In genomic region chr11:52272619-52273018, GRCm38 (mm10) we compare ENCODE assay signal across 16 mouse cellular contexts. TPM values are rescaled to one million over a fixed set of nuclear protein-coding genes. Genes with fewer than 3 reads are reported as not detected.
A peak's percentile ranks its signal among the peaks of the same experiment; 100 is the strongest.
DNase-seq lines count a peak whose midpoint lies in the region; ATAC-seq and TF ChIP-seq lines count a peak whose summit lies in the region.
"Had no signal": no experiment of that assay in that cellular context is flagged by ENCODE, and none has a peak within 500 bp of the region (broad histone marks: within the 10 kb centered on the region; RNA-seq: fewer than 3 reads in every experiment).

No protein-coding gene starts in this region.

- no peak for DNase-seq in heart, adult 11 months
- DNase-seq in lung, postnatal 25 days (ENCODE audit: low spot score): no peak
- no peak for DNase-seq in cerebellum, adult 9-11 months
- DNase-seq in cerebellum, postnatal 4 days (ENCODE audit: low spot score in 2 of 2): no peak
- DNase-seq: cerebellum, postnatal 25 days; gastrocnemius, postnatal 25 days; spleen, adult 18-20 months had no signal

- H3K4me1 ChIP-seq in heart, embryonic 12.5 days (replicated peaks): peaks cover 57% of the 10 kb centered on the region
- H3K4me1 ChIP-seq in lung, embryonic 16.5 days (replicated peaks; ENCODE audit: control insufficient read depth, insufficient read depth, low read length): peaks cover 50% of the 10 kb centered on the region
- no peaks in the 10 kb centered on the region for H3K4me1 ChIP-seq in cortical plate, adult 2 months (ENCODE audit: control insufficient read depth, insufficient read depth, low read length)

- ATAC-seq in heart, embryonic 12.5 days (ENCODE audit: insufficient number of reproducible peaks, low FRiP score): no peak
- ATAC-seq in lung, embryonic 16.5 days (ENCODE audit: low read depth): no peak
- ATAC-seq: Patski had no signal

- no peak overlapping the region for H3K4me2 ChIP-seq in heart, embryonic 12.5 days
- no peak overlapping the region for H3K4me2 ChIP-seq in lung, embryonic 16.5 days (ENCODE audit: low read depth, low read length)
- H3K4me2 ChIP-seq in myocyte (ENCODE audit: low read depth): peak overlapping the region; percentile 76
- H3K4me2 ChIP-seq: hindbrain, embryonic 14.5 days; limb, embryonic 12.5 days had no signal

- H3K79me2 ChIP-seq in myocyte (ENCODE audit: control insufficient read depth, insufficient read depth): no peaks in the 10 kb centered on the region

- TF ChIP-seq POLR2A in cortical plate, adult 2 months (IDR thresholded peaks at IDR 0.05; ENCODE audit: extremely low read depth, insufficient read depth, low read length): no peak
- TF ChIP-seq POLR2A in myocyte (IDR thresholded peaks at IDR 0.05; ENCODE audit: insufficient read length, low read depth): no peak

- H3K27me3 ChIP-seq in heart, embryonic 12.5 days (replicated peaks): no peaks in the 10 kb centered on the region
- no peaks in the 10 kb centered on the region for H3K27me3 ChIP-seq in lung, embryonic 16.5 days (ENCODE audit: control insufficient read depth, insufficient read depth, low read depth, low read length)
- H3K27me3 ChIP-seq in myocyte (ENCODE audit: control insufficient read depth, insufficient read depth, insufficient read length): no peaks in the 10 kb centered on the region
- H3K27me3 ChIP-seq: limb, embryonic 12.5 days; Patski had no signal

- WGBS in heart, embryonic 12.5 days: 51% methylated on average over 6 of the region's 6 CpGs
- WGBS in lung, embryonic 16.5 days: 53% methylated on average over 6 of the region's 6 CpGs

- no peak overlapping the region; the same call in 1 of the 2 replicates for H3K9ac ChIP-seq in heart, embryonic 12.5 days
- 0 out of 2 replicates have a peak overlapping the region, but pooled peaks have one; percentile 13 for H3K9ac ChIP-seq in lung, embryonic 16.5 days (ENCODE audit: low read length)
- H3K9ac ChIP-seq: hindbrain, embryonic 14.5 days; limb, embryonic 12.5 days had no signal

- H3K27ac ChIP-seq in heart, embryonic 12.5 days (ENCODE audit: poor library complexity, severe bottlenecking): 0 out of 2 replicates have a peak overlapping the region, but pooled peaks have one; percentile 5
- peak overlapping the region; percentile 80 for H3K27ac ChIP-seq in lung, embryonic 16.5 days (ENCODE audit: low read length)
- H3K27ac ChIP-seq in cortical plate, adult 2 months (ENCODE audit: insufficient read depth, low read length): peak overlapping the region; percentile 79
- H3K27ac ChIP-seq: hindbrain, embryonic 14.5 days; limb, embryonic 12.5 days had no signal

- H3K9me3 ChIP-seq in heart, embryonic 12.5 days (replicated peaks): no peaks in the 10 kb centered on the region
- no peaks in the 10 kb centered on the region for H3K9me3 ChIP-seq in lung, embryonic 16.5 days (ENCODE audit: control insufficient read depth, low read length)
- H3K9me3 ChIP-seq: limb, embryonic 12.5 days had no signal

- H3ac ChIP-seq in myocyte (ENCODE audit: control insufficient read depth, insufficient read length): no peak overlapping the region

- H3K36me3 ChIP-seq in heart, embryonic 12.5 days: no peaks in the 10 kb centered on the region
- H3K36me3 ChIP-seq in lung, embryonic 16.5 days (ENCODE audit: control insufficient read depth, insufficient read depth, low read length): no peaks in the 10 kb centered on the region; the same call in 1 of the 2 replicates
- no peaks in the 10 kb centered on the region for H3K36me3 ChIP-seq in myocyte (ENCODE audit: control insufficient read depth, insufficient read depth)

- H3K4me3 ChIP-seq in heart, embryonic 12.5 days: no peak overlapping the region
- H3K4me3 ChIP-seq in lung, embryonic 16.5 days (ENCODE audit: low read length): no peak overlapping the region
- no peak overlapping the region for H3K4me3 ChIP-seq in cortical plate, adult 2 months (ENCODE audit: insufficient read depth, low read length)
- H3K4me3 ChIP-seq in myocyte: no peak overlapping the region
- H3K4me3 ChIP-seq: limb, embryonic 12.5 days had no signal

- no peak for TF ChIP-seq CTCF in cortical plate, adult 2 months (IDR thresholded peaks at IDR 0.05; ENCODE audit: extremely low read depth, insufficient read depth, low read length)

TF ChIP-seq in myocyte, 11 proteins besides CTCF, POLR2A, EP300 and RAD21:
- TF ChIP-seq MYOG (IDR thresholded peaks at IDR 0.05; ENCODE audit: control insufficient read depth in 1 of 3, insufficient read depth in 1 of 3, insufficient read length in 2 of 3, low read depth in 2 of 3): peak in 1 of 3 experiments; percentile 9
- TF ChIP-seq SRF (IDR thresholded peaks at IDR 0.05; ENCODE audit: control insufficient read depth, insufficient read length, low read depth): no peak

RNA-seq across cellular contexts. Expression of gene Tcf7, which starts 10.2 kb away (rescaled TPM):
- 6.3 and 6.5 TPM in 2 replicates for polyA plus RNA-seq in heart, embryonic 12.5 days (2016; fragmentation: Nextera tagmentation; extraction: Ambion mirVana)
- polyA plus RNA-seq in lung, embryonic 16.5 days (2015; fragmentation: Nextera tagmentation; extraction: Ambion mirVana): 16.4 and 19.9 TPM in 2 replicates
- 5.1 and 6.1 TPM in 2 replicates for polyA plus RNA-seq in cortical plate, adult 2 months (2012; rRNA removed)
- polyA plus RNA-seq in myocyte (2012; fragmentation: generic; extraction: Trizol): 17.3 TPM

RNA-seq across cellular contexts. Expression of gene Skp1a, which starts 40.8 kb away (rescaled TPM):
- polyA plus RNA-seq in heart, embryonic 12.5 days (2016; fragmentation: Nextera tagmentation; extraction: Ambion mirVana): 530 and 532 TPM in 2 replicates
- polyA plus RNA-seq in lung, embryonic 16.5 days (2015; fragmentation: Nextera tagmentation; extraction: Ambion mirVana): 812 and 833 TPM in 2 replicates
- 303 and 315 TPM in 2 replicates for polyA plus RNA-seq in cortical plate, adult 2 months (2012; rRNA removed)
- 168 TPM for polyA plus RNA-seq in myocyte (2012; fragmentation: generic; extraction: Trizol)

RNA-seq across cellular contexts. Expression of gene Olfr1371, which starts 58.8 kb away (rescaled TPM):
- polyA plus RNA-seq in heart, embryonic 12.5 days (2016; fragmentation: Nextera tagmentation; extraction: Ambion mirVana): not detected in 2 replicates
- not detected in 2 replicates for polyA plus RNA-seq in lung, embryonic 16.5 days (2015; fragmentation: Nextera tagmentation; extraction: Ambion mirVana)
- not detected in 2 replicates for polyA plus RNA-seq in cortical plate, adult 2 months (2012; rRNA removed)
- not detected for polyA plus RNA-seq in myocyte (2012; fragmentation: generic; extraction: Trizol)
- polyA plus RNA-seq: forebrain, embryonic 11.5 days; hindbrain, embryonic 14.5 days; kidney, adult 2 months; limb, embryonic 12.5 days; Patski had no signal

Comparison
In these comparisons a context has a peak if more than half of its experiments do, and no peak if none do; other contexts are left out.
1. H3K27ac ChIP-seq: peak in every context shown above with its lines; median percentile 80 in lung, embryonic 16.5 days; 79 in cortical plate, adult 2 months; 5 in heart, embryonic 12.5 days.